Mouse (Mus musculus) Patski (cell line): ENCODE results near the gene Spout1. TPM values are rescaled to one million over a fixed set of nuclear protein-coding genes. Genes with fewer than 3 reads are reported as not detected.
A peak's percentile ranks its signal among the peaks of the same experiment; 100 is the strongest.
"Not testable (repeated sequence)": the region's sequence is repeated elsewhere in the genome, so short reads cannot be mapped to it uniquely, and the experiment has no call there.

Source experiments
- ATAC-seq: fragments of 100-300 bp; one replicate; pipeline ENCODE4 v1.8.0; 2021
- CTCF ChIA-PET: fragments of 350-600 bp; sonication (Branson Sonifier 250); formaldehyde crosslinking; loops from one replicate; lab custom pipeline; 2022; ENCODE audit warnings: inconsistent platforms; lab: Charles Lee
- POLR2A ChIA-PET: fragments of 350-600 bp; sonication (Branson Sonifier 250); formaldehyde crosslinking; loops from one replicate; lab custom pipeline; 2022; ENCODE audit warnings: antibody characterized with exemption, inconsistent platforms; lab: Charles Lee
- DNase-seq: peaks from one replicate; pipeline ENCODE4 v3.0.0-alpha.2; 2011; ENCODE audit warnings: low read depth, low spot score
- H3K27me3 ChIP-seq: fragments of 371-371 bp; one replicate; pipeline ENCODE4 v1.5.1; 2021
- CTCF ChIP-seq: fragments of 100-300 bp; IDR thresholded peaks from one replicate; pipeline ENCODE4 v1.5.1; 2021
- in situ Hi-C: fragments of 300-500 bp; cut with MboI; formaldehyde crosslinking; loops from 3 replicates; pipeline ENCODE4 v1.11.1; 2018; ENCODE audit warnings: low pct_unique_long_range_greater_than_20kb, mixed read lengths
- polyA plus RNA-seq: library from polyadenylated mRNA; unstranded; gene quantifications from one replicate; pipeline ENCODE4 v1.2.3, GENCODE M21; 2021

Gene Spout1
- polyA plus RNA-seq, 1 experiment from 2014 or later: 31.6 TPM

DNA sequence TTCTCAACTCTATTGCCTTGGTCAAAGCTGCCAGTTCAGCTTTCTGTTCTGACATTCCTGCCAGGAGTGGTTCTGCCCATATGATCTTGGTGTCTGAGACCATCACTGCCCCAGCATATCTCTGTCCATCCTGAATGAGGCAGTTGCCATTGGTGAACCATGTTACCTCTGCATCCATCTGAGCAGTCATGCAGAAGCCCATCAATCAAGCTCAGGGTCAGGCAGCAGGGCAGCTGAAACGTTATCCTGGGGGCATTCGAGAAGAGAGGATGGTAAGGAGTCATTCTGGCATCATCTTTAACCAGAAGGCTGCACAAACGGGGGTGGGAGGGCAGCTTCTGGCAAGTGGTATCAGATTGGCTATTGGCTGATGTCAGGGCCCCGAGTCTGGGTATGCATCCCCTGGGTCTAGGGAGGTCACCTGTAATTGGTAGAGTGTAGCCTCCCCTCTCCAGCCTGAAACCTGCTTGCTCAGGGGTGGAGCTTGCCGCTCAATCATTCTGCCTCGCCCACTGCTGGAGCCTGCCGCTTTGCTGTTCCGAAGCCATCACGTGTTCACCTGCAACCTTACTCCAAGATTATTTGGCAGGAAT is 13.8 kb downstream of the Spout1 start:
- H3K27me3 ChIP-seq: no peaks in the 10 kb centered on the region
- no peak for TF ChIP-seq CTCF
- no peak for ATAC-seq
- ChIA-PET CTCF (interaction anchor here (0.8 kb wide), 1 partner anchor 23 kb away, joined by 3 read pairs; no protein-coding TSS in a partner anchor), POLR2A (no interaction called here)
- in situ Hi-C loops: no loop called here
- no peak for DNase-seq

DNA sequence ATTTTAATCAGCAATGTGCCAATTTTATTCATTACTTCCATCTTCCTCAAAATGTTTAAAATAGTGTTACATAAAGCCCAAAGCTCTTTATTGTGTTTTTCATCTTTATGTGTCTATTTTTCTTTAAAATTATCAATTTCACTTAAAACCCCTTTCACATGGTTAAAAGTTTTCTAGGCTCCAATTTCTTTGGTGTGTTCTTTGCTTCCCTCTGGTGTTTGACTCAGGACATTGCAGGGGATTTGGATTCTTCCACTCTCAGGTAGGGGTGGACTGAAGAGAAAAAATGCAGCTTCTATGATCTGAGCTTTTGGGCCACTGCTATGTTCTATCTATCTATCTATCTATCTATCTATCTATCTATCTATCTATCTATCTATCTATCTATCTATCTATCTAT is 16.4 kb downstream of the Spout1 start:
- peak; percentile 70 for TF ChIP-seq CTCF
- in situ Hi-C loops: no loop called here
- ATAC-seq (no peak), DNase-seq (no peak)
- POLR2A ChIA-PET: interaction anchor here (0.6 to 2.4 kb wide), 5 partner anchors 11 to 91 kb away, joined by 3 to 14 read pairs (median 4); partner anchors contain the start of genes Tbc1d13 and Zer1
- CTCF ChIA-PET: interaction anchor here (0.8 to 2.5 kb wide), 17 partner anchors 9 to 109 kb away, joined by 3 to 22 read pairs (median 5); partner anchors contain the start of genes Endog, Tbc1d13 and Zer1
- no peaks in the 10 kb centered on the region for H3K27me3 ChIP-seq

DNA sequence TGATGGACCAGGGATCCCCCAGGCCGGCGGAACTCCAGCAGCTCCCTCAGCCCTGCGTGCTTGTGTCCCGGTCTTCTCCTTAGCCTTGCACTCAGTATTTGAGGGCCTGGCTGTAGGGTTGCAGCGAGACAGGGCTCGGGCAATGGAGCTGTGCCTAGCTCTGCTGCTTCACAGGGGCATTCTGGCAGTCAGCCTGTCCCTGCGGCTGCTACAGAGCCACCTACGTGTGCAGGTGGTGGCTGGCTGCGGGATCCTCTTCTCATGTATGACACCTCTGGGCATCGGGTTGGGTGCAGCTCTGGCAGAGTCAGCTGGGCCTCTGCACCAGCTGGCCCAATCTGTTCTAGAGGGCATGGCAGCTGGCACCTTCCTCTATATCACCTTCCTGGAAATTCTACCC is 18.4 kb downstream of the Spout1 start:
- CTCF ChIA-PET, in situ Hi-C loops, H3K27me3 ChIP-seq, ATAC-seq, POLR2A ChIA-PET, DNase-seq: not testable (repeated sequence)

DNA sequence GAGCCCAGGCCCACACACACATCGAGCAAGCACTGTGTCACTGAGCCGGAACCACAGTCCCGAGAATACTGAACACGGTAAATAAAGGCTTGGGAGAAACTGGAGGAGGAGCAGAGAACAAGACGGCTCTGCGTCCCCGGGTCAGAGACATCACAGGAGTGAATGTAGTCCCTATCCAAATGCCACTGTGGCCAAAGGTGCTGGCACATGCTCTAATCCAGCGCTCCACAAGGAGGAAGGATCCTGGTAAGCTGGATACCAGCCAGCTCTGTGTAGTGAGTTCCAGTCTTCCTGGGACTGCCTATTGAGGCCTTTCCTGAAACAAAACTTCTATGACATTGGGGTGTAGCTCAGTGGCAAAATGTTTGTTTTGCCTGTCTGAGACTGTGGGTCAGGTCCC is 25.6 kb downstream of the Spout1 start:
- in situ Hi-C loops: no loop called here
- CTCF ChIA-PET: interaction anchor here (1.9 kb wide), 1 partner anchor 8 kb away, joined by 5 read pairs; no protein-coding TSS in a partner anchor
- TF ChIP-seq CTCF: no peak
- POLR2A ChIA-PET: no interaction called here
- no peaks in the 10 kb centered on the region for H3K27me3 ChIP-seq
- ATAC-seq (no peak), DNase-seq (no peak)

DNA sequence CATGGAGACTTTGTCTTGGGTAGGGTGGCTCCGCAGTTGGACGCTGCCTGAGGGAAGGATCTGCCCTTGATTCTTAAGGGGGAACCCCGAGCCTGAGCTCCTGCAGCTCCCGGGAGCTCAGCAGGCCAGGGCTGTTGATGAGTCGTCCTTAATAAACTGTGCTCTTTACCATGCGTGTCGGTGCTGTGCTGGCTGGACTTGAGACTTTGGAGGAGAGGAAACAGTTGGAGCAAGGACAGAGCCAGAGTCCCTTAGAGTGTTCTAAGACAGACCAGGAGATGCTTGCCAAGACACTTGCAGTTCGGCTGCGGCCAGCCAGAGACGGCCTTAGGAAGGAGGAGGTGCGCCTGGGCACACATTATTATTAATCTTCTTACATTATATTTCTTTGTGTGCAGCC is 26.4 kb downstream of the Spout1 start:
- no peak for ATAC-seq
- no peak for DNase-seq
- in situ Hi-C loops: no loop called here
- TF ChIP-seq CTCF: no peak
- no peaks in the 10 kb centered on the region for H3K27me3 ChIP-seq
- CTCF ChIA-PET: interaction anchor here (5.5 kb wide), 1 partner anchor 10 kb away, joined by 22 read pairs; no protein-coding TSS in a partner anchor
- POLR2A ChIA-PET: interaction anchor here (1.1 to 1.6 kb wide), 2 partner anchors 9 to 20 kb away, joined by 3 to 4 read pairs; no protein-coding TSS in a partner anchor

DNA sequence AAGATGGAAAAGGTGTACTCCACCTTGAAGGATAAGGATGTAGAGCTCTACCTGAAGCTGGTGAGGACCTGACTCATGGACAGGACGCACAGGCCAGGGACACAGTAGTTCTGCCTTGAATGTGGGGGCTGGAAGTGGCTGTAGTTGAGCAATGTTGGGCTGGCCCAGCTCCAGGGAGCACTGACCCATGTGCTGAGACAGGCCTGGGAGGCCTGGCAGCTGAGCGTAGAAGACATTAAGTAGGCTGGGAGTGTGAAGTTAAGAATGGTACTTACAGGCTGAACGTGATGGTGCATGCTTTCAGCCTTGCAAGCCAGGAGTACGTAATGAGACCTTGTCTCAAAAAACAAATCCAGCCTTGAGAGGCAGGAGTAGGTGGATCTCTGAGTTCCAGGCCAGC is 30.8 kb downstream of the Spout1 start:
- in situ Hi-C loops: no loop called here
- ChIA-PET CTCF (interaction anchor here (1.1 to 5.5 kb wide), 3 partner anchors 13 to 15 kb away, joined by 3 to 22 read pairs (median 4); no protein-coding TSS in a partner anchor), POLR2A (interaction anchor here (0.6 to 1.3 kb wide), 3 partner anchors 12 to 465 kb away, joined by 3 to 6 read pairs (median 5); no protein-coding TSS in a partner anchor)
- DNase-seq: peak; percentile 71
- no peaks in the 10 kb centered on the region for H3K27me3 ChIP-seq
- peak; percentile 62 for ATAC-seq
- no peak for TF ChIP-seq CTCF

DNA sequence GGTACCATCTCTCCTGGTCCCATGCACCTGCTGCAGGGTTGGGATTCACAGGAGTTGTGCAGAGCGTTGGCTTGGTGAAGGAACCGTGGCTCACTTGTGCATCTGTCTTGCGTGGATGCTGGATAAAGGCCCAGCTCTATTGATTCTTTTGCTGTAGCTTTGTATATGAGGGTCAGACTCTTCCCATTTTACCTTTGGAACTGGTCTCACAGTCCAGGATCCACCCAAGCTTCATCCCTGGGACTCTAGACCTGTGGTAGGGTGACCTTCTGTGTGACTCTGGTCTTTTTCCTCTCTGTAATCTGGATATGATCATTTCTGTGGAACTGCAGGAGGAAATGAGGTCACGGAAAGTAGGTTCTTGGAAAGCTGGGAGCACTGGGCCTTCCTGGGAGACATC is 33.8 kb downstream of the Spout1 start:
- ChIA-PET CTCF (interaction anchor here (1.3 to 1.9 kb wide), 3 partner anchors 8 to 10 kb away, joined by 3 to 8 read pairs (median 5); partner anchors contain the start of gene Tbc1d13), POLR2A (interaction anchor here (2.2 kb wide), 1 partner anchor 9 kb away, joined by 10 read pairs; no protein-coding TSS in a partner anchor)
- no peak for DNase-seq
- in situ Hi-C loops: no loop called here
- TF ChIP-seq CTCF: no peak
- no peak for ATAC-seq
- H3K27me3 ChIP-seq: no peaks in the 10 kb centered on the region

DNA sequence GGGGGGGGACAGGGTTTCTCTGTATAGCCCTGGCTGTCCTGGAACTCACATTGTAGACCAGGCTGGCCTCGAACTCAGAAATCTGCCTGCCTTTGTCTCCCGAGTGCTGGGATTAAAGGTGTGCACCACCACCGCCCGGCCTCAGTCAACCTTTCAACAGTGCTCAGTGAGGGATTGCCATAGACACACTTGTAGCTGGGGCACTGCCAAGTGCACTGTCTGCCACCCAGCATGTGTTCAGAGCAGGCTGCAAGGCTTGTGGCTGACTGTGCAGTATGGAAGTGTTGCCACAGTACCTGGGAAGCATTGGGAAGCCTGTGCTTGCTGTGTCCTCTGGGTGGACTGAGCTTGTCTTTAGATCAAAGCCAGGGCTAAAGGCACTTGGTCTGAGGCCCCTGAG is 38.2 kb downstream of the Spout1 start:
- in situ Hi-C loops, POLR2A ChIA-PET, H3K27me3 ChIP-seq, DNase-seq, ATAC-seq: not testable (repeated sequence)
- CTCF ChIA-PET: interaction anchor here (1.0 kb wide), 2 partner anchors 22 kb away, joined by 3 read pairs; no protein-coding TSS in a partner anchor

DNA sequence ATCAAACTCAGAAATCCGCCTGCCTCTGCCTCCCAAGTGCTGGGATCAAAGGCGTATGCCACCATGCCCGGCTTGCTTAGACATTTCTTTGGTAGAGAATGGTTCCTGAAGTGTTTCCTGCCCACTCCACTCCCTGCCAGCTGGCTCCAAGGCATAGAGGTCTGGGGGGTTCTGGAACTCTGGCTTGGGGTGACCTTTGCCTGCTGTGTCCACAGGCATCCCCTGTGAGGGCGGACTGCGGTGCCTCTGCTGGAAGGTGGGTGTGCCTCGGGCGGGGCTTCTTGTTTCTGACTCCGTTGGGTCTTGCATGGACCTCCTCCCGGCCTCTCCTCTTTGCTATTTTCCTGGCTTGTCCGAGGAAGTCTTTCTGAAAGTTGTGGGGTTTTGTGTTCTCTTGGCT is 41.8 kb downstream of the Spout1 start:
- DNase-seq: no peak
- H3K27me3 ChIP-seq: no peaks in the 10 kb centered on the region
- ChIA-PET CTCF (interaction anchor here (1.0 kb wide), 1 partner anchor 9 kb away, joined by 3 read pairs; no protein-coding TSS in a partner anchor), POLR2A (interaction anchor here (1.9 kb wide), 2 partner anchors 8 to 11 kb away, joined by 6 to 10 read pairs; no protein-coding TSS in a partner anchor)
- ATAC-seq: no peak
- TF ChIP-seq CTCF: no peak
- in situ Hi-C loops: no loop called here

DNA sequence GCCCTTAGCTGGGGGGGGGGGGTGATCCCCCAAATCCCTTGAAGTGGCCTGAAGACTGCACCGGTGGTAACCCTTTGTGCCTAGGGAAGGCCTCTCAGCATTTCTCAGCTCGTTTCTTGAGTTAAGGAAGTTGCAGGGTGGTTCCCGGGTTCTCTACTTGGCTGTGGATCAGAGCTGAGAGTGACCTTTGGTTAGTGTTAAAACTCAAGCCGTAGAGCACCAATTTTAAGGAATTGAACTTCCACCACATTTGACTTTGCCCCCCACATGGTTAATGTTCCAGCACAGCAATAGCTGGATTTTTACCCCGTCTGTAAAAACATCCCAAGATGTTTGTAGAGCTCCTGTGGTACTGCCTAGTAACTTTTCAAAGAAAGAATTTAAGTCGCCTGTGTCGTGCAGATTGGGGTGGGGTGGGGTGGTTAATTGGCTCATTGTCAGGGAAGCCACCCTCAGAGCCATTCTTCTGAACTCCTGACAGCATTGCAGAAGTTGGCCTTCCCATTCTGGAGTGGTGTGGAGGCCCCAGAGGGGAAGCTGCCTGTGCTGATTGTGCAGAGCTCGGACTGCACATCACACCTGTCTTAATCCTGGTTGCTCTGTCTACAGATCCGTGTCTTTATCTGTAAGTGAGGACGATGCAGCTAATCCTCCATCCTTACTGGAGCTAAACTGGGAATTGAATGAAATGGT is 43.2 kb downstream of the Spout1 start:
- DNase-seq: no peak
- in situ Hi-C loops: no loop called here
- CTCF ChIA-PET: interaction anchor here (0.8 to 2.6 kb wide), 7 partner anchors 9 to 225 kb away, joined by 3 to 8 read pairs (median 4); partner anchors contain the start of gene Spout1

More for the DNA sequence above, 43.2 kb downstream of the Spout1 start:
- TF ChIP-seq CTCF: no peak
- no peaks in the 10 kb centered on the region for H3K27me3 ChIP-seq
- ATAC-seq: no peak
- POLR2A ChIA-PET: interaction anchor here (0.7 to 4.1 kb wide), 6 partner anchors 10 to 328 kb away, joined by 3 to 18 read pairs (median 8); partner anchors contain the start of genes Endog and Zer1
